Mouse (Mus musculus): Measurements from ENCODE around the gene Setd5. TPM values are rescaled to one million over a fixed set of nuclear protein-coding genes. Genes with fewer than 3 reads are reported as not detected.
A peak's percentile ranks its signal among the peaks of the same experiment; 100 is the strongest.

The Setd5 gene
- total RNA-seq, 1 experiment from 2014 or later, result 92.1 TPM

- no peak for ATAC-seq (replicated peaks; ENCODE audit: low read depth, poor library complexity, severe bottlenecking)
These were observed 24.2 kb upstream of the Setd5 start for GRCm38 (mm10) chr6:113052972-113053371.

GRCm38 (mm10) chr6:113054552-113055107 is 22.5 kb upstream of the Setd5 start:
- no peak for ATAC-seq (replicated peaks; ENCODE audit: low read depth, poor library complexity, severe bottlenecking)

DNA sequence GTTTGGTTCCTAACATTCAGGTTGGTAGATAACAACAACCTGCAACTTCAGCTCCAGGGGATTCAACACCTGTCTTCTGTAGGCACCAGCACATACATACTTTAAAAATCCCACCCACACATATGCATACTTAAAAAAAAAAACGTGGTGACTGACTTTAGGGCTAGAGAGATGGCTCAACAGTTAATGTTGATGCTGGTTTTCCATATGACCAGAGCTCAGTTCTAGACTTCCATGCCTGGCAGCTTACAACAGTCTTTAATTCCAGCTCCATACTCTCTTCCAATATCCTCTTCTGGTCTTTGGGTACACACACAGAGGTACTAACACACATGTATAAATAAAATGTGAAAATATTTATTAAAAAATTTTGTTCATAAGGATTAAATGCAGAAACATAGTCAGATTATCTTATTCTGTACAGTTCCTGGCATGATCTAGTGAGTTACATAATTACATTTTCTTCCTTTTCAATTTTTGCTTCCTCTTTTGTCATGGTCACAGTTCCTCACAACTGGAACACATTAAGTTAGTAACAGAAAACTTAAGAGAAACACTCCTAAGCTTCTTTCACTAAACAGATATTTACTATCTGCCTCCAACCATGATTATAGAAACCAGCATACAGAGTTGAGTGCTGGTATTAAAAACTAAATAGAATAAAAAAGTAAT is 16.1 kb upstream of the Setd5 start:
- ATAC-seq (replicated peaks; ENCODE audit: low read depth, poor library complexity, severe bottlenecking), result no peak

GRCm38 (mm10) chr6:113062253-113062652 is 14.9 kb upstream of the Setd5 start:
- ATAC-seq (replicated peaks; ENCODE audit: low read depth, poor library complexity, severe bottlenecking), result no peak

DNA sequence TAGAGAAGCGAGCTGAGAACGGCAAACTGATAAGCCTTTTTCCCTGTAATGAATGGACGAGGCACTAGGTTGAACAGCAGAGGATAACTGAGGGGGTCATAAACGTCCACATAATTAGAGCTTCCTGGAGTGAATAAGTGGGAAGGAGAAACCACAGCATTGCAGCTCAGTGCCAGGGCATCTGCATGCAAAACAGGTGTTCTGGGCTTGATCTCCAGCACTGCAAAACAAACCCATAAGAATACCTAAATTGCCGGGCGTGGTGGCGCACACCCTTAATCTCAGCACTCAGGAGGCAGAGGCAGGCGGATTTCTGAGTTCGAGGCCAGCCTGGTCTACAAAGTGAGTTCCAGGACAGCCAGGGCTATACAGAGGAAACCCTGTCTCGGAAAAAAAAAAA is 13.8 kb upstream of the Setd5 start:
- ATAC-seq (replicated peaks; ENCODE audit: low read depth, poor library complexity, severe bottlenecking), result no peak

- no peak for ATAC-seq (replicated peaks; ENCODE audit: low read depth, poor library complexity, severe bottlenecking)
These were observed 12.0 kb upstream of the Setd5 start for GRCm38 (mm10) chr6:113065186-113065585.

DNA sequence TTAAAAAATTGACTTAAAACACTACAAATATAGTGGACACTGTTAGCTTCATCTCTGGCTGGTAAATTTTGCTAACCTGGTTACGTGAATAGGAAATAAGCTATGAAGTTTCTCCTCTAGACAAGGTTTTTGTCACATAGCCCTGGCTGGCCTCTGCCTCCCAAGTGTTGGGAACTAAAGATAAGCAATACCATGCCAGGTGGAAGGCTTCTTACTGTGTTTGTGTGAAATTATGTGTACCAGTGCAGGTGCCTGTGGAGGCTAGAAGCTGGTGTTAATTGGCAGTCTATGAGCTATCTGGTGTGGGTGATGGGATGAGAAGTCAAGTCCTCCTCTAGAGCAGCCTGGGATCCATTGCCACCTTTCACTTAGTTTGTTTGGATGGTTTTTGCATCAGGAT is 8.0 kb upstream of the Setd5 start:
- ATAC-seq (replicated peaks; ENCODE audit: low read depth, poor library complexity, severe bottlenecking), result no peak

- ATAC-seq (replicated peaks; ENCODE audit: low read depth, poor library complexity, severe bottlenecking), result no peak
These were observed 1.9 kb upstream of the Setd5 start for GRCm38 (mm10) chr6:113075261-113075660.

- ATAC-seq (replicated peaks; ENCODE audit: low read depth, poor library complexity, severe bottlenecking), result peak; percentile 51
These were observed 1.0 kb upstream of the Setd5 start for GRCm38 (mm10) chr6:113076012-113076685.

DNA sequence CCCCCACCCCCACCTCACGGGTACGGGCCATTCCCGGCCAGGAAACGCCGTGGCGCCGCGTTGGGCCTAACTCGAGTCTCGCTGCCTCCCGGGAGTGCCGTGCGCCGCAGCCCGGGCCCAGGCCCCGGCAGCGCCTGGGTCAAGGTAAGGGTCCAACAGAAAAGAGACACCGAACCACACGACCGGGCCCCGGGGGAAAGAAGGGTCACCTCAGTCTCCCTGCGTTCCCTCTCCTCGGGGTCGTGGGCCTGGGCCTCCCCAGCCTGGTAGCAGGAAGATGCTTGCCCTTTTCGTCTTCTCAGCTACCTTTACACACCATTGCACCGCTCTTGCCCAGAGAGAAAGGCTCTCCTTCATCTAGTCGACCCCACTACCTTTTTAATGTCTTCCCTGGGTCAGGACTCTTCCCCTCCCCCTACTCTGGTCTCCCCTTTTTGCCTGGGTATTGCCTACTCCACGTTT is 435 bp downstream of the Setd5 start:
- no peak for ATAC-seq (replicated peaks; ENCODE audit: low read depth, poor library complexity, severe bottlenecking)

DNA sequence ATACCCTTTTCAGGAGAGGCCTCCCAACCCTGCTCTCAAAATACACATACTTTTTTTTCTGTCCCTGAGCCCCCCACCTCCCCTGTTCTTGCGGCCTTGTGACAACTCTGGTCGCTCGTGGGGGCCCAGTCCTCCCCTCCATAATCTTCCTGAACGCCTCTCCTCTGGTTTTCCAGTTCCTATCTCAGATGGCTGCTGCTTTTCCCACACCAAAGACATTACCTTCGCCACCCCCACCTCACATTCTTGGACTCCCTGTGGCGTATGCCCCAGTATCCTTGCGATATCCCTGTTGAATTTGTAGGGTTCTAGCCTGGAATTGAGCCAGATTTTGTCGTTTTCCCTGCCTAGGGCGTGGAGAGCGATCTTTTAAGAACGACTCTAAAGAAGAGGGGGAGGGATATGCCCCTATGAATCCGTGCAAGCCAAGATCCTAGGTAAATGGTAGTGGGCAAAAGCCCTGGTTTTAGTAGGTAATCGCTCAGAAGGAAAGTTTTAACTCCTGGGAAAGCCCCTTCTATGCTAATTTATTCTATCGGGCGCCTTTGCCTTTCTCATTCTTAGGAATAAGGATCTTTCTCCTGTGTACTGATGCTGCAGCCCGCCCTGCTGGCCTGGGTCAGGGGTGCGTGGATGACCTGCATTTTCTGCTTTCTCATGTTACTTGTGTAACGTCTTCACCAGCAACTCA is 1.0 kb downstream of the Setd5 start:
- ATAC-seq (replicated peaks; ENCODE audit: low read depth, poor library complexity, severe bottlenecking), result no peak

DNA sequence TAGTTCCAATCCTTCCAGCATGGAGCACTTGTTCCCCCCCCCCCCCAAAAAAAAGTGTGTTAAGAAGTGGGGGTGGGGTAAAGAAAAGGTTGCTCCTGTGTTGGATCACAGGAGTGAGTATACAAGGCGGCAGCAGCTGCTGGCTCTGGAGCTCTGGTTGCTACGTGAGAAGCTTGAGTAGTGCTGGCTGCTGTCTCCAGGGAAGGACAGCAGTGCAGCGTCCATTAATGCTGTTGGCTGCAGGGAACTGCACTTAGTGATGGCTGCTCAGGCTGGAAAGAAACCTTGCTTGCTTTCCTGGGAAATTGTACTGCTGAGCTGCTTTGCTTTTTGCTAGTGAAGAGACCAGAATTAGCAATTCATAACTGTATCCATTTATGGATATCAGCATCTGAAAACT is 2.3 kb downstream of the Setd5 start:
- no peak for ATAC-seq (replicated peaks; ENCODE audit: low read depth, poor library complexity, severe bottlenecking)

DNA sequence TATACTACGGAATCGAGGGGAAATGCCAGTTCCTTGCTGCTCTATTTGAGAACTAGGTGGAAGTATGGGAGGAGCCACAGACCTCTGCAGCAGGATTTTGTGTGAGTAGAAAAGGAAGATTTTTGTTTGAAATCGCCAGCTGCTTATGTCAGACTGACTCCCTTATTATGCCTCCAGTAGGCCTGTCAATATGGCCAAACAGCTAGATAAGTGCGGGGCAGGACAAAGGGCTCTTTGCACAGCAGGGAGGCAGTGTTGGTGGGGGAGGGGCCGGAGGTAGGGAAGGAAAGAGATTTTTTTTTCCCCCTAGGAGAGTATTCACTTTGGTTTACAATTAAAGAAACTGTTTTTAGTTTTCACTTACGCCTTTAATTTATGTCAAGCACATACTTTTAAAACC is 5.1 kb downstream of the Setd5 start:
- ATAC-seq (replicated peaks; ENCODE audit: low read depth, poor library complexity, severe bottlenecking), result no peak

- no peak for ATAC-seq (replicated peaks; ENCODE audit: low read depth, poor library complexity, severe bottlenecking)
These were observed 7.4 kb downstream of the Setd5 start for GRCm38 (mm10) chr6:113084590-113084989.

DNA sequence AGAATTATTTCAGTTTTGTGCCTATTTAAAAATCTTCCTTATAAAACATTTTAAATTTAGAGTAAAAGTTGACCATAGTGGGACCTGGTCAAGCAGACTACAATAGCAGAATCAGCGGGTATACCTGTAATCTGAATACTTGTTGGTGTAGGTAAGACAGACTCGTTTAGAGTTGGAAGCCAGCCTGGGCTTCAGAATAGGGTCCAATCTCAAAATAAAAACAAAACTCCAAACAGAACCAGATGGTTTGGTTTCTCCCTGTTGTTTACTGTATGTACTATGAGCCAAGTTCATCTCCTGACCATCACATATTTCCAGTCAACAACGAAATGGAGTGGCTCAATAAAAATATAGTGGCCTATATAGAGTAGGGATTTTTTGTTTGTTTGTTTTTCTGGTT is 16.0 kb downstream of the Setd5 start:
- no peak for ATAC-seq (replicated peaks; ENCODE audit: low read depth, poor library complexity, severe bottlenecking)

- no peak for ATAC-seq (replicated peaks; ENCODE audit: low read depth, poor library complexity, severe bottlenecking)
These were observed 18.4 kb downstream of the Setd5 start for GRCm38 (mm10) chr6:113095547-113095946.

GRCm38 (mm10) chr6:113097662-113098061 is 20.5 kb downstream of the Setd5 start:
- no peak for ATAC-seq (replicated peaks; ENCODE audit: low read depth, poor library complexity, severe bottlenecking)

- peak; percentile 68 for ATAC-seq (replicated peaks; ENCODE audit: low read depth, poor library complexity, severe bottlenecking)
These were observed 22.6 kb downstream of the Setd5 start for GRCm38 (mm10) chr6:113099640-113100289.

DNA sequence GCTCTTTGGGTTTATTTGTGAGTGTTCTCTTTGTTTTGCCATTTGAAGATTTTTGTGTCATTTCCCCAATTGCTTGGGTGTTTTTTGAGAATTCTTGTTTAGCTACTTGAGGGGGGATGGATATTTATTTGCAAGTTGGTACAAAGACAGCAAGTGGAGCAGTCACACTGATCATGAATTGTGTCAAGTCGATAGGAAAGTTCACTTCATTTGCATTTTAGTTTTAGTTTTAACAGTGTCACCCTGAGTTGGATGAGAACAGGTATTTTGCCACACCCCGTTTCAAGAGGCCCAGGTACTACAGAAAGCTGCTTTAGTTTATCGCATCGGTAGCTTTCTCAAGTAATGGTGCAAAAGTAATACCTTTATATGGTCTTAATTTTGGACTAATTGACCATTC is 25.4 kb downstream of the Setd5 start:
- no peak for ATAC-seq (replicated peaks; ENCODE audit: low read depth, poor library complexity, severe bottlenecking)

- peak; percentile 91 for ATAC-seq (replicated peaks; ENCODE audit: low read depth, poor library complexity, severe bottlenecking)
These were observed 26.6 kb downstream of the Setd5 start for GRCm38 (mm10) chr6:113103765-113104164.

All from common myeloid progenitor, adult 5-6 weeks (primary cell).